In genomic region chr4:44518923-44519322, GRCm38 (mm10) we compare ENCODE assay signal across 14 mouse cellular contexts.
A peak's percentile ranks its signal among the peaks of the same experiment; 100 is the strongest.
DNase-seq lines count a peak whose midpoint lies in the region; ATAC-seq and TF ChIP-seq lines count a peak whose summit lies in the region.
"Had no signal": no experiment of that assay in that cellular context is flagged by ENCODE, and none has a peak within 500 bp of the region (broad histone marks: within the 10 kb centered on the region; RNA-seq: fewer than 3 reads in every experiment).

No protein-coding gene starts in this region.

- ATAC-seq in frontal cortex, adult (ENCODE audit: low TSS enrichment), result peak; percentile 64
- peak; percentile 65; the same call in 1 of the 2 replicates for ATAC-seq in hindbrain, embryonic 12.5 days (ENCODE audit: low FRiP score)
- peak; percentile 34; the same call in 1 of the 2 replicates for ATAC-seq in midbrain, postnatal 0 days (ENCODE audit: low FRiP score)
- ATAC-seq in intestine, embryonic 15.5 days, result no peak
- ATAC-seq: Patski had no signal

- no peak for DNase-seq in frontal cortex, postnatal 10 days (ENCODE audit: low spot score in 2 of 2)
- DNase-seq in embryo, embryonic 10 days (ENCODE audit: low spot score), result peak; percentile 11
- peak; percentile 82 for DNase-seq in midbrain, postnatal 0 days (ENCODE audit: low spot score)
- no peak for DNase-seq in heart, postnatal 10 days
- no peak for DNase-seq in heart, postnatal 4 days
- DNase-seq: B cell, adult 2 months; kidney, adult 18-20 months had no signal

- no peak overlapping the region for H3K27ac ChIP-seq in hindbrain, embryonic 12.5 days
- no peak overlapping the region for H3K27ac ChIP-seq in midbrain, postnatal 0 days (ENCODE audit: low read depth, low read length)
- no peak overlapping the region for H3K27ac ChIP-seq in intestine, embryonic 15.5 days
- H3K27ac ChIP-seq: embryonic facial prominence, embryonic 15.5 days; limb, embryonic 15.5 days; stomach, postnatal 0 days had no signal

- no peak overlapping the region for H3K9ac ChIP-seq in hindbrain, embryonic 12.5 days
- no peak overlapping the region for H3K9ac ChIP-seq in midbrain, postnatal 0 days (replicated peaks; ENCODE audit: low read length, poor library complexity, severe bottlenecking)
- H3K9ac ChIP-seq in intestine, embryonic 15.5 days, result no peak overlapping the region
- H3K9ac ChIP-seq: embryonic facial prominence, embryonic 15.5 days; limb, embryonic 15.5 days had no signal

- intact Hi-C loops in heart, postnatal 10 days (cut with DNase I), result no loop called here

- H3K4me2 ChIP-seq in hindbrain, embryonic 12.5 days (replicated peaks), result no peak overlapping the region
- H3K4me2 ChIP-seq in midbrain, postnatal 0 days (ENCODE audit: low read depth, low read length, poor library complexity, severe bottlenecking), result no peak overlapping the region
- no peak overlapping the region for H3K4me2 ChIP-seq in intestine, embryonic 15.5 days (replicated peaks)
- H3K4me2 ChIP-seq: embryonic facial prominence, embryonic 15.5 days; limb, embryonic 15.5 days had no signal

- WGBS in hindbrain, embryonic 12.5 days, result 35% methylated on average over 11 of the region's 11 CpGs
- WGBS in midbrain, postnatal 0 days, result 49% methylated on average over 11 of the region's 11 CpGs
- 69% methylated on average over 11 of the region's 11 CpGs for WGBS in intestine, embryonic 15.5 days

- H3K27me3 ChIP-seq in hindbrain, embryonic 12.5 days, result peaks cover 15% of the 10 kb centered on the region
- H3K27me3 ChIP-seq in midbrain, postnatal 0 days (ENCODE audit: insufficient read depth, low read length), result no peaks in the 10 kb centered on the region
- no peaks in the 10 kb centered on the region for H3K27me3 ChIP-seq in intestine, embryonic 15.5 days (replicated peaks)
- H3K27me3 ChIP-seq: limb, embryonic 15.5 days had no signal

- no peak overlapping the region for H3K4me3 ChIP-seq in hindbrain, embryonic 12.5 days
- no peak overlapping the region for H3K4me3 ChIP-seq in midbrain, postnatal 0 days (ENCODE audit: low read depth, low read length)
- H3K4me3 ChIP-seq in intestine, embryonic 15.5 days (replicated peaks), result no peak overlapping the region
- H3K4me3 ChIP-seq: embryonic facial prominence, embryonic 15.5 days; limb, embryonic 15.5 days had no signal

- H3K9me3 ChIP-seq in hindbrain, embryonic 12.5 days (replicated peaks), result no peaks in the 10 kb centered on the region
- no peaks in the 10 kb centered on the region for H3K9me3 ChIP-seq in midbrain, postnatal 0 days (ENCODE audit: low read length)
- H3K9me3 ChIP-seq in intestine, embryonic 15.5 days, result no peaks in the 10 kb centered on the region
- H3K9me3 ChIP-seq: embryonic facial prominence, embryonic 15.5 days; limb, embryonic 15.5 days had no signal

- H3K4me1 ChIP-seq in hindbrain, embryonic 12.5 days, result peaks cover 16% of the 10 kb centered on the region
- H3K4me1 ChIP-seq in midbrain, postnatal 0 days (ENCODE audit: insufficient read depth, low read length), result no peaks in the 10 kb centered on the region
- no peaks in the 10 kb centered on the region for H3K4me1 ChIP-seq in intestine, embryonic 15.5 days (replicated peaks)
- H3K4me1 ChIP-seq: embryonic facial prominence, embryonic 15.5 days; limb, embryonic 15.5 days had no signal

- H3K36me3 ChIP-seq in hindbrain, embryonic 12.5 days, result no peaks in the 10 kb centered on the region
- H3K36me3 ChIP-seq in midbrain, postnatal 0 days (ENCODE audit: insufficient read depth, low read length), result no peaks in the 10 kb centered on the region
- H3K36me3 ChIP-seq in intestine, embryonic 15.5 days, result no peaks in the 10 kb centered on the region
- H3K36me3 ChIP-seq: embryonic facial prominence, embryonic 15.5 days; limb, embryonic 15.5 days had no signal

- no peak for TF ChIP-seq CTCF in midbrain, postnatal 0 days (IDR thresholded peaks at IDR 0.05)

Comparison
In these comparisons a context has a peak if more than half of its experiments do, and no peak if none do; other contexts are left out.
1. DNase-seq: peak in embryo, embryonic 10 days (single experiment) and midbrain, postnatal 0 days (single experiment); none in frontal cortex, postnatal 10 days (0 of 2), heart, postnatal 10 days (0 of 2) and heart, postnatal 4 days (single experiment).